Mouse (Mus musculus) layer of hippocampus, adult 8-10 months (tissue): Measurements from ENCODE around the gene Nhp2. TPM values are rescaled to one million over a fixed set of nuclear protein-coding genes. Genes with fewer than 3 reads are reported as not detected.
"Not testable (repeated sequence)": the region's sequence is repeated elsewhere in the genome, so short reads cannot be mapped to it uniquely, and the experiment has no call there.

Experiments
- DNase-seq, 2 experiments: peaks; one replicate each; pipeline ENCODE4 v3.0.0; 2022; ENCODE audit warnings: low spot score in 2 of 2
- total RNA-seq, 4 experiments: library from RNA; stranded (reverse); gene quantifications; 2 replicates each; pipeline ENCODE4 v1.2.4; 2022

The Nhp2 gene
- total RNA-seq, 4 experiments from 2014 or later: 31.8 to 48.9 (median 42.3) TPM

DNA sequence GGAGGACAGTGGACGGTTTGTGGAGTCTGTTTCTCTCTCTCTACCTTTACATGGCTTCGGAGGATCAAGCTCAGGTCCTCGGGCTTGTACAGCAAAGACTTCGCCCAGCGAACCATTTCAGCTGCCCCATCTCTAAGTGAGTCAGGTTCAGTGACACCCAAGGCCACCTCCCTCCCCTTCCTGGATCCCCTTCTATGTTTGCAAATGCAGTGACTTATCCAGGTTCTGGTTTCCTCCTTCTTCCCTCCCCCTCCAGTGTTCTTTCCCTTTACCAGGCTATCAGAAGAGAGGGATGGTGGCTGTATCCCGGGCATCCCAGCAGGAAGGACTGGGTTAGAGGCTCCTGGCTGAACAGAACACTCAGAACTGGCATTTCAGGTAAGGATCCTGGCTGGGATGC is 34.2 kb downstream of the Nhp2 start:
- DNase-seq: no peak

DNA sequence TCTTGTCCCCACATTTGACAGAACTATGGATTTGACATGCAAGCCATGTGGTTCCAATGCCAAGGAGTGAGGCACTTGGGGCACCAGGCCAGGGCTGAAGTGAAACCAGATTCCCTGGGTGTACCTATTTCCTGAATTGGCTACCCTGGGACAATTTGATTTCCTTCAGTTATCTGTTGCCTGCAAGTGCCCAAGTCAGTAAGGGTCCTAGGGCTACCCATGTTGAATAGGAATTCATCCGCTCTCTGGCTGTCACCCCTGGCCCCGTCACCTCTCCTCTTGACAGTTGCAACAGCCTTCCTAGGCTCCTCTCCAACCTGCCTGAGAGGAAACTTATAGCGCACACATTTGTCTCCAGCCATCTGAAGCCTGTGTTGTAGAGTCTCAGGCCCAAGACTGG is 35.4 kb downstream of the Nhp2 start:
- no peak for DNase-seq

DNA sequence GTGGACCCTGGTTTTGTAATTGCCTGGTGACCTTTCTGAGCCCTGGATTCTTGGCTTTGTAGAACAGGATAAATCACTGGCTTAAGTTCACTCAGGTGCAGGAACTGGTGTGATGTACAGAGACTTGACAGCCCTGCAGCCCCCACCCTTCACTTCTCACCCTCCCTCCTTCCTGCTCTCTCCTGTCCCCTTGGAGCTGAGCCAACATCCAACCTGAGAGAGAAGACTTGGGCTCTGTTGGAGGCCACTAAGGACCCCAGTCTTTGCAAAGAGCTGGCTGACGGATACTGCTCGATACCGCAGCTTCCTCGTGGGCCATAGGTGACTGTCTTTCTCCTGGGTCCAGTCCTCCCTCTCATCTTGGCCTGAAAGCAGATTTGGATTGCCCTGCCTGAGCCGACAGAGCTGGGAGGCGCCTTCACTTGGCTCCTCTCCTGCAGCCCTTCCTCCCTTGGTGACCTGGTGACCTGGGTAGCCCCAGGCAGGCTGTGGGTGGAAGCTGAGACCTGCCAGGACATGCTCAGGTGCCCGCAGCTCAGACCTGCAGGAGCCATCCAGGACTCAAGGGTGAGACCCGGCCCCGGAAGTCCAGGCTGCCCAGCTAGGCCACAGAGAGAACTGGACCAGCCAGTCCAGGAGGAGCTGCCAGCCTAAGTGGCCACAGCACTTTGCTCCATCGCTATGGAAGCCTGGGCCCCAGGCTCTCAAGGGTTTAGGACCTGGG is 37.4 kb downstream of the Nhp2 start:
- no peak for DNase-seq

DNA sequence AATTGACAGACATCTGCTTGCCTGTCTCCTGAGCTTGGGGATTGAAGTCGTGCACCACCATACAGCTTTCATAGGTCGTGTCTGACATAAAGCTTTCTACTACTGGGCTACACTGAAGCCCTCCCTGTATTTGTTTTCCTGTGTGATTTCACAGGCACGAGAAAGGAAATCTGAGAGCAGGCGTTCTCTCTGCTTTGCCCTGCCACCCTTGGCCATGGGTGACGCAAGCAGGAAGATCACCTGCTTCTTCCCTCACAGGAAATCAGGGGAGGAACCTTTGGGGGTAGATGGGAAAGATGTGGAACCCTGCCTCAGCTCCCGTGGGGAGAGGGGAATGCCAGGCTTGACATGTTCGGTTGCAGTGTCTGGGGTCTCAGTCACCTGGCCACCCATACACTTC is 38.8 kb downstream of the Nhp2 start:
- no peak for DNase-seq

DNA sequence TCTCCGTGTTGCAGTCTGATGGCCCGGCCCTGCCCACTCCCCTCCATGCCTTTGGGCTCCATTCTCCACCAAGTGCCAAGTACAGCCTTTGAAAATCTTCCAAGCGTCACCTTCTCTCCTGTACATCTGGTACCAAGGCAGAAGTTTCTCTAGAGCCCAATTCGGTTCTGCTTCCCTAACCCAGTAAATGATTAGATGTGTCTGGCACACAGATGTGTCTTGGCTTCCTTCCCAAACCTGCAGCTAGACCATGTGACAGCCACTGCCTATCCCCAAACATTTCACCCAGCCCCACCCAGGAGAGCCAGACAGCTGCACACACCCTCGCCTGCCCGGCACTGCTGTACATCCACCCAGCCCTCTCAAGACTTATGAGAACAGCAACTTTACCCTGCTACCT is 39.2 kb downstream of the Nhp2 start:
- DNase-seq: no peak

DNA sequence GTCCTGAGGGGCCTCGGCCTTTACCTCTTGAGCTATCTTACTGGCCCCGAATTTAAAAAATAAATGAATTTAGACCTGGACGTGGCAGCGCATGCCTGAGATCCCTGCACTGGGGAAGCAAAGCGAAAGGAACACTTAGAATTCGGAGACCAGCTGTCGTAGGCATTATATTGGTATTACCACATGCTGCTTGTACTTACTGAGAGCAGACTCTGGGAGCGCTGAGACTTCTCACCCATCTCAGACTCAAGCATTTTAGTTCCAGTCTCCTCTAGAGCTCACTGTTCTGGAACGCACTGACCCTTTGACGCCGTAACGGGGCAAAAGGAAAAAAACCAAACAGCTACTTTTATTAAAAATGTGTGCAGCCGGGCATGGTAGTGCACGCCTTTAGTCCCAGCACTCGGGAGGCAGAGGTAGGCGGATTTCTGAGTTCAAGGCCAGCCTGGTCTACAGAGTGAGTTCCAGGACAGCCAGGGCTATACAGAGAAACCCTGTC is 42.4 kb downstream of the Nhp2 start:
- DNase-seq: no peak

DNA sequence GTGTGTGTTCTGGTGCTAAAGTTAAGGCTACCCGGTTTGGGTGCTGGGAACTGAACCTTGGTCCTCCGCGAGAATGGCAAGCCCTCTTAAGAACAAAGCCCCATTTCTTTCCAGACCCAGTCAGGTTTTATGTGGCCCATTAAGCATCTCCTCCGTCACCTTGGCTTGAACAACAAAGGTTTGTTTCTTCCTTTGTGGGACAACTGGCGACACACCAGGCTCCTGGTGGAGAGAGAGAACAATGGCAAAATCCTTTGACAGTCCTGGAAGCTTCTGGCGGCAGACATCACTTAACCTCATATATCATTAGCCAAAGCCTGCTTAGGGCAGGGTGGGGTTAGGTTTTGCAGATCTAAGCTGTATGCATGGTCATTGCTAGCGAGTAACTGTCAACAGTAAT is 43.1 kb downstream of the Nhp2 start:
- no peak for DNase-seq

DNA sequence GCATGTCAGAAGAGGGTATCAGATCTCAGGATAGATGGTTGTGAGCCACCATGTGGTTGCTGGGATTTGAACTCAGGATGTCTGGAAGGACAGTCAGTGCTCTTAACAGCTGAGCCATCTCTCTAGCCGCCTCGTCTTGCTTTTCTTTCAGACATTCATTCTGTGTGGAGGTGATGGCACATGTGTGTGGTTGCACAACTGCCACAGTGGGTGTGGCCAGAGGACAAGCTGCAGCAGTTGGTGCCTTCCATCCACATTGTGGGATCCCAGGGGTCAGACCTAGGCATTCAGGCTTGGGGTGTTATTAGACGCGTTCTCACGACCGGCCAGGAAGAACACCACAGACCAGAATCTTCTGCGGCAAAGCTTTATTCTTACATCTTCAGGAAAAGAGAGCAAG is 45.2 kb downstream of the Nhp2 start:
- DNase-seq: not testable (repeated sequence)

DNA sequence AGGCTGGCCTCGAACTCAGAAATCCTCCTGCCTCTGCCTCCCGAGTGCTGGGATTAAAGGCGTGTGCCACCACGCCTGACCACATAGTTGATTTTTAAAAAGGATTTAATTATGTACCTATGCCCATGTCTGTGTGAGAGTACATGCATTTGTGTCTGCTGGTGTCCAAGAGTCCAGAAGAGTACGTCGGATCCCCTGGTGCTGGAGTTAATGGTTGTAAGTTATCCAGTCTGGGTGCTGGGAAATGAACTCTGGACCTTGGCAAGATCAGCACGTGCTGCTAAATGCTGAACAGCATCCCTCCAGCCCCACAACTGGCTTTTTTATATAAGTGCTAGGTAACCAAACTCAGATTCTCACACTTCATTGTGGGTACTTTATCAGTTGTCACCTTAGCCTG is 51.3 kb downstream of the Nhp2 start:
- DNase-seq: no peak

DNA sequence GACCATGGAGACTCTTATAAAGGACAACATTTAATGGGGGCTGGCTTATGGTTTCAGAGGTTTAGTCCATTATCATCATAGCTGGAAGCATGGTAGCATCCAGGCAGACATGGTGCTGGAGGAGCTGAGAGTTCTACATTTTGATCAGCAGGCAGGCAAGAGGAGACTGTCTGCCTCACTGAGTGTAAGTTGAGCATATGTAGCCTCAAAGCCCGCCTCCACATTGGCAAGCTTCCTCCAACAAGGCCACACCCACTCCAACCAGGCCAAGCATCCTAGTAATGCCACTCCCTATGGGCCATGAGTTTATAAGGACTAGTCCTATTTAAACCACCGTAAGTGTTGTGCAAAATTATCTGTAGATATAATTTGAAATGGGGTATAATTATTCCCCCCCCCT is 51.8 kb downstream of the Nhp2 start:
- DNase-seq: no peak

DNA sequence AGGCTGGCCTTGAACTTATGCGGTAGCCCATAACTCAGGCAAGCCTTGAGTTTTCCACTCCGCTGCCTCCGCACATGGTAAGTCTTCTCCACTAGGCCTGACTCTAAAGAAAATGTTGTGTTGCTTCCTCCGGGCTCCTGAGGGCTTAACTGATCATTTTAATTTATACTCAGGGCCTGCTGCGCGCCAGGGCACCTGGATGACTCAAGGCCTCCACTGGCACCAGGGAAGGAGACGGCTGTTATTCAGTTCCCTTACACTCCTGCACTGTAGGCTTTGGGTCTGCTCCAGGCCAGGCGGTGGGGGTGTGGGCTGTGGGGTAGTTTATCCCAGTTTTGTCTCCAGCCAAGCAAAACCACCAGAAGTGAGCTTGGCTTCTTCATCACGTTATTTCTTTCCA is 53.8 kb downstream of the Nhp2 start:
- DNase-seq: no peak

Other genes with a start within 250 kb of the Nhp2 start
- 10 to 100 TPM in 1 of 4 experiments, 1 to 10 TPM in 3; 7.9 to 10.2 (median 8.9) TPM for gene Phykpl, start 35.0 kb upstream of the Nhp2 start, total RNA-seq
- gene Hnrnpab, start 12.9 kb upstream of the Nhp2 start, total RNA-seq: 100 to 1,000 TPM; 123 to 152 (median 135) TPM
- 10 to 100 TPM; 52.4 to 58.6 (median 55.4) TPM for gene Rmnd5b, start 16.2 kb downstream of the Nhp2 start, total RNA-seq
- gene N4bp3, start 31.1 kb downstream of the Nhp2 start, total RNA-seq: 10 to 100 TPM; 15.0 to 18.9 (median 15.7) TPM
- gene D930048N14Rik, start 31.2 kb downstream of the Nhp2 start, total RNA-seq: 1 to 10 TPM; 1.3 to 2.5 (median 2.0) TPM
- gene 0610009B22Rik, start 69.1 kb downstream of the Nhp2 start, total RNA-seq: 10 to 100 TPM; 32.5 to 42.6 (median 34.8) TPM
- 10 to 100 TPM; 19.4 to 23.8 (median 20.5) TPM for gene Sec24a, start 143.9 kb downstream of the Nhp2 start, total RNA-seq
- 10 to 100 TPM; 67.5 to 74.9 (median 70.7) TPM for gene Sar1b, start 144.0 kb downstream of the Nhp2 start, total RNA-seq
- gene Jade2, start 237.9 kb downstream of the Nhp2 start, total RNA-seq: 10 to 100 TPM; 50.6 to 54.2 (median 52.0) TPM